Mouse (Mus musculus): ENCODE results near the gene Gpr142. TPM values are rescaled to one million over a fixed set of nuclear protein-coding genes. Genes with fewer than 3 reads are reported as not detected.
A peak's percentile ranks its signal among the peaks of the same experiment; 100 is the strongest.

Gpr142 gene
- polyA plus RNA-seq, 1 experiment: not detected

- TF ChIP-seq POLR2A (IDR thresholded peaks at IDR 0.05; ENCODE audit: low read depth, low read length): no peak
- TF ChIP-seq CTCF (conservative IDR thresholded peaks at IDR 0.05; ENCODE audit: insufficient read depth, insufficient read length, low read depth, low read length): no peak
- Histone ChIP-seq H3K27me3 (replicated peaks; ENCODE audit: control insufficient read depth, insufficient read depth, low read length) (no peaks in the 10 kb centered on the region), H3K4me1 (ENCODE audit: control insufficient read depth, insufficient read depth, low read length) (peaks cover 25% of the 10 kb centered on the region; the same call in 1 of the 2 replicates), H3K4me3 (ENCODE audit: insufficient read depth, low read depth, low read length) (no peak overlapping the region), H3K36me3 (ENCODE audit: control insufficient read depth, insufficient read depth, low read length) (no peaks in the 10 kb centered on the region), H3K27ac (ENCODE audit: insufficient read depth, low read depth, low read length) (peak overlapping the region; percentile 55; the same call in 1 of the 2 replicates)
- DNase-seq: peak; percentile 90
- 40% methylated on average over 12 of the region's 12 CpGs for WGBS
These were observed 24.0 kb downstream of the Gpr142 start for GRCm38 (mm10) chr11:114822727-114823126.

- 18% methylated on average over 11 of the region's 11 CpGs for WGBS
- TF ChIP-seq CTCF (conservative IDR thresholded peaks at IDR 0.05; ENCODE audit: insufficient read depth, insufficient read length, low read depth, low read length): no peak
- no peak for TF ChIP-seq POLR2A (IDR thresholded peaks at IDR 0.05; ENCODE audit: low read depth, low read length)
- no peak overlapping the region for H3K4me3 ChIP-seq (ENCODE audit: insufficient read depth, low read depth, low read length)
- no peaks in the 10 kb centered on the region for H3K27me3 ChIP-seq (replicated peaks; ENCODE audit: control insufficient read depth, insufficient read depth, low read length)
- H3K27ac ChIP-seq (ENCODE audit: insufficient read depth, low read depth, low read length): peak overlapping the region; percentile 55
- no peak for DNase-seq
- no peaks in the 10 kb centered on the region for H3K36me3 ChIP-seq (ENCODE audit: control insufficient read depth, insufficient read depth, low read length)
- peaks cover 28% of the 10 kb centered on the region for H3K4me1 ChIP-seq (ENCODE audit: control insufficient read depth, insufficient read depth, low read length)
These were observed 24.5 kb downstream of the Gpr142 start for GRCm38 (mm10) chr11:114823199-114823725.

- DNase-seq: peak; percentile 90
- 6% methylated on average over 5 of the region's 5 CpGs for WGBS
- Histone ChIP-seq H3K4me1 (ENCODE audit: control insufficient read depth, insufficient read depth, low read length) (peaks cover 44% of the 10 kb centered on the region), H3K4me3 (ENCODE audit: insufficient read depth, low read depth, low read length) (no peak overlapping the region), H3K27ac (ENCODE audit: insufficient read depth, low read depth, low read length) (peak overlapping the region; percentile 78), H3K36me3 (ENCODE audit: control insufficient read depth, insufficient read depth, low read length) (no peaks in the 10 kb centered on the region), H3K27me3 (replicated peaks; ENCODE audit: control insufficient read depth, insufficient read depth, low read length) (no peaks in the 10 kb centered on the region)
- no peak for TF ChIP-seq POLR2A (IDR thresholded peaks at IDR 0.05; ENCODE audit: low read depth, low read length)
- TF ChIP-seq CTCF (conservative IDR thresholded peaks at IDR 0.05; ENCODE audit: insufficient read depth, insufficient read length, low read depth, low read length): no peak
These were observed 28.0 kb downstream of the Gpr142 start for GRCm38 (mm10) chr11:114826686-114827085.

- Histone ChIP-seq H3K36me3 (ENCODE audit: control insufficient read depth, insufficient read depth, low read length) (no peaks in the 10 kb centered on the region), H3K27me3 (replicated peaks; ENCODE audit: control insufficient read depth, insufficient read depth, low read length) (no peaks in the 10 kb centered on the region), H3K27ac (ENCODE audit: insufficient read depth, low read depth, low read length) (peak overlapping the region; percentile 92), H3K4me3 (ENCODE audit: insufficient read depth, low read depth, low read length) (peak overlapping the region; percentile 21), H3K4me1 (ENCODE audit: control insufficient read depth, insufficient read depth, low read length) (peaks cover 36% of the 10 kb centered on the region)
- TF ChIP-seq POLR2A (IDR thresholded peaks at IDR 0.05; ENCODE audit: low read depth, low read length): no peak
- TF ChIP-seq CTCF (conservative IDR thresholded peaks at IDR 0.05; ENCODE audit: insufficient read depth, insufficient read length, low read depth, low read length): no peak
- WGBS: 9% methylated on average over 24 of the region's 24 CpGs
- peak; percentile 94 for DNase-seq
These were observed 31.0 kb downstream of the Gpr142 start for GRCm38 (mm10) chr11:114829499-114830432.

- no peaks in the 10 kb centered on the region for H3K27me3 ChIP-seq (replicated peaks; ENCODE audit: control insufficient read depth, insufficient read depth, low read length)
- TF ChIP-seq CTCF (conservative IDR thresholded peaks at IDR 0.05; ENCODE audit: insufficient read depth, insufficient read length, low read depth, low read length): no peak
- TF ChIP-seq POLR2A (IDR thresholded peaks at IDR 0.05; ENCODE audit: low read depth, low read length): no peak
- H3K36me3 ChIP-seq (ENCODE audit: control insufficient read depth, insufficient read depth, low read length): no peaks in the 10 kb centered on the region
- H3K4me3 ChIP-seq (ENCODE audit: insufficient read depth, low read depth, low read length): peak overlapping the region; percentile 21
- 19% methylated on average over 8 of the region's 8 CpGs for WGBS
- peaks cover 36% of the 10 kb centered on the region for H3K4me1 ChIP-seq (ENCODE audit: control insufficient read depth, insufficient read depth, low read length)
- no peak for DNase-seq
- peak overlapping the region; percentile 92 for H3K27ac ChIP-seq (ENCODE audit: insufficient read depth, low read depth, low read length)
These were observed 31.7 kb downstream of the Gpr142 start for GRCm38 (mm10) chr11:114830433-114830773.

- Histone ChIP-seq H3K4me3 (ENCODE audit: insufficient read depth, low read depth, low read length) (no peak overlapping the region), H3K27me3 (replicated peaks; ENCODE audit: control insufficient read depth, insufficient read depth, low read length) (no peaks in the 10 kb centered on the region), H3K4me1 (ENCODE audit: control insufficient read depth, insufficient read depth, low read length) (peaks cover 35% of the 10 kb centered on the region), H3K27ac (ENCODE audit: insufficient read depth, low read depth, low read length) (no peak overlapping the region), H3K36me3 (ENCODE audit: control insufficient read depth, insufficient read depth, low read length) (no peaks in the 10 kb centered on the region)
- 65% methylated on average over 5 of the region's 5 CpGs for WGBS
- TF ChIP-seq CTCF (conservative IDR thresholded peaks at IDR 0.05; ENCODE audit: insufficient read depth, insufficient read length, low read depth, low read length) (no peak), POLR2A (IDR thresholded peaks at IDR 0.05; ENCODE audit: low read depth, low read length) (no peak)
- DNase-seq: no peak
These were observed 34.4 kb downstream of the Gpr142 start for GRCm38 (mm10) chr11:114833166-114833565.

GRCm38 (mm10) chr11:114843818-114844463, 45.2 kb downstream of the Gpr142 start:
- no peak overlapping the region for H3K4me3 ChIP-seq (ENCODE audit: insufficient read depth, low read depth, low read length)
- peaks cover 12% of the 10 kb centered on the region for H3K4me1 ChIP-seq (ENCODE audit: control insufficient read depth, insufficient read depth, low read length)
- 46% methylated on average over 8 of the region's 8 CpGs for WGBS
- no peak for DNase-seq
- no peaks in the 10 kb centered on the region for H3K36me3 ChIP-seq (ENCODE audit: control insufficient read depth, insufficient read depth, low read length)
- H3K27ac ChIP-seq (ENCODE audit: insufficient read depth, low read depth, low read length): 0 out of 2 replicates have a peak overlapping the region, but pooled peaks have one; percentile 48
- no peaks in the 10 kb centered on the region for H3K27me3 ChIP-seq (replicated peaks; ENCODE audit: control insufficient read depth, insufficient read depth, low read length)
- TF ChIP-seq CTCF (conservative IDR thresholded peaks at IDR 0.05; ENCODE audit: insufficient read depth, insufficient read length, low read depth, low read length) (no peak), POLR2A (IDR thresholded peaks at IDR 0.05; ENCODE audit: low read depth, low read length) (no peak)

Measured in kidney, adult 2 months (tissue).